Mouse (Mus musculus) hindbrain, embryonic 15.5 days (tissue): ENCODE data around the gene Hs3st6. TPM values are rescaled to one million over a fixed set of nuclear protein-coding genes. Genes with fewer than 3 reads are reported as not detected.

ENCODE experiments used
- ATAC-seq: fragments of 200-750 bp; cut with Nextera tagmentation; 2 replicates; pipeline ENCODE4 v1.8.0; 2017; ENCODE audit warnings: low read depth, moderate number of reproducible peaks, moderate TSS enrichment; ENCODE audit not compliant: low FRiP score
- H3K27ac ChIP-seq: fragments of 300-500 bp; sonication (generic); replicated peaks from 2 replicates; pipeline ENCODE4 v1.5.1; 2015; ENCODE audit warnings: mild to moderate bottlenecking, inconsistent platforms
- H3K27me3 ChIP-seq: fragments of 300-500 bp; sonication (generic); 2 replicates; pipeline ENCODE4 v1.6.1; 2015; ENCODE audit warnings: control low read depth, inconsistent platforms
- H3K36me3 ChIP-seq: fragments of 300-500 bp; sonication (generic); 2 replicates; pipeline ENCODE4 v1.6.1; 2015; ENCODE audit warnings: control low read depth, inconsistent platforms
- H3K4me1 ChIP-seq: fragments of 300-500 bp; sonication (generic); replicated peaks from 2 replicates; pipeline ENCODE4 v1.6.1; 2015; ENCODE audit warnings: control low read depth, inconsistent platforms
- H3K4me2 ChIP-seq: fragments of 300-500 bp; sonication (generic); 2 replicates; pipeline ENCODE4 v1.6.1; 2015; ENCODE audit warnings: moderate library complexity, mild to moderate bottlenecking, inconsistent platforms
- H3K4me3 ChIP-seq: fragments of 300-500 bp; sonication (generic); 2 replicates; pipeline ENCODE4 v1.5.1; 2015; ENCODE audit warnings: mild to moderate bottlenecking, inconsistent platforms
- H3K9ac ChIP-seq: fragments of 300-500 bp; sonication (generic); 2 replicates; pipeline ENCODE4 v1.6.1; 2015; ENCODE audit warnings: inconsistent platforms
- H3K9me3 ChIP-seq: fragments of 300-500 bp; sonication (generic); 2 replicates; pipeline ENCODE4 v1.6.1; 2016; ENCODE audit warnings: control low read depth, inconsistent platforms
- WGBS: fragments of 180-500 bp; shearing (Covaris S2); methylation state at CpG from one replicate; pipeline ENCODE4 v1.1.7; 2015; 5-methylcytosine and 5-hydroxymethylcytosine counted together
- polyA plus RNA-seq: library from polyadenylated mRNA; unstranded; fragments of >200 nt; fragmentation: Nextera tagmentation; extraction: Ambion mirVana; gene quantifications from 2 replicates; pipeline ENCODE4 v1.2.1, GENCODE M21; 2015

The Hs3st6 gene
- polyA plus RNA-seq, 1 experiment from 2014 or later = 0.30 TPM

GRCm38 (mm10) chr17:24745526-24746497 lies 7.0 kb upstream of the Hs3st6 start:
- no peak overlapping the region for H3K27ac ChIP-seq
- H3K4me1 ChIP-seq = 0 out of 2 replicates have a peak, but pooled peaks cover 2% of the 10 kb centered on the region
- H3K9ac ChIP-seq = no peak overlapping the region
- peak; percentile 86 for ATAC-seq
- 17% methylated on average over 7 of the region's 7 CpGs for WGBS
- H3K4me3 ChIP-seq = no peak overlapping the region
- no peak overlapping the region for H3K4me2 ChIP-seq
- peaks cover 24% of the 10 kb centered on the region for H3K27me3 ChIP-seq
- H3K9me3 ChIP-seq = no peaks in the 10 kb centered on the region
- H3K36me3 ChIP-seq = no peaks in the 10 kb centered on the region

- Histone ChIP-seq H3K4me1 (0 out of 2 replicates have a peak, but pooled peaks cover 2% of the 10 kb centered on the region), H3K9ac (no peak overlapping the region), H3K4me2 (no peak overlapping the region), H3K36me3 (no peaks in the 10 kb centered on the region), H3K4me3 (no peak overlapping the region), H3K27me3 (peaks cover 35% of the 10 kb centered on the region), H3K27ac (no peak overlapping the region), H3K9me3 (no peaks in the 10 kb centered on the region)
- ATAC-seq = no peak
- WGBS = 50% methylated on average over 4 of the region's 4 CpGs
Measured at GRCm38 (mm10) chr17:24746986-24747385, 5.8 kb upstream of the Hs3st6 start.

- WGBS = 29% methylated on average over 4 of the region's 4 CpGs
Measured at GRCm38 (mm10) chr17:24751528-24751927, 1.3 kb upstream of the Hs3st6 start.

GRCm38 (mm10) chr17:24757394-24757793 lies 4.6 kb downstream of the Hs3st6 start:
- no peak overlapping the region for H3K9ac ChIP-seq
- ATAC-seq = no peak
- WGBS = 84% methylated on average over 1 of the region's 1 CpGs
- H3K4me2 ChIP-seq = no peak overlapping the region
- no peak overlapping the region for H3K27ac ChIP-seq
- H3K36me3 ChIP-seq = no peaks in the 10 kb centered on the region
- H3K4me1 ChIP-seq = peaks cover 10% of the 10 kb centered on the region
- H3K9me3 ChIP-seq = no peaks in the 10 kb centered on the region
- no peak overlapping the region for H3K4me3 ChIP-seq
- peaks cover 34% of the 10 kb centered on the region for H3K27me3 ChIP-seq

More at GRCm38 (mm10) chr17:24751528-24751927, 1.3 kb upstream of the Hs3st6 start:
- no peak overlapping the region for H3K4me2 ChIP-seq
- no peaks in the 10 kb centered on the region for H3K36me3 ChIP-seq
- H3K4me1 ChIP-seq = peaks cover 13% of the 10 kb centered on the region
- no peak overlapping the region for H3K27ac ChIP-seq
- no peak overlapping the region for H3K4me3 ChIP-seq
- no peak for ATAC-seq
- no peaks in the 10 kb centered on the region for H3K9me3 ChIP-seq
- no peak overlapping the region for H3K9ac ChIP-seq
- H3K27me3 ChIP-seq = peaks cover 72% of the 10 kb centered on the region

- Histone ChIP-seq H3K9ac (no peak overlapping the region), H3K9me3 (no peaks in the 10 kb centered on the region), H3K4me1 (no peaks in the 10 kb centered on the region), H3K4me2 (no peak overlapping the region), H3K4me3 (no peak overlapping the region), H3K27me3 (peaks cover 2% of the 10 kb centered on the region; the same call in 1 of the 2 replicates), H3K36me3 (no peaks in the 10 kb centered on the region), H3K27ac (no peak overlapping the region)
- WGBS = 59% methylated on average over 5 of the region's 5 CpGs
- no peak for ATAC-seq
Measured at GRCm38 (mm10) chr17:24761121-24761520, 8.3 kb downstream of the Hs3st6 start.

- 52% methylated on average over 21 of the region's 22 CpGs for WGBS
- no peak overlapping the region for H3K4me3 ChIP-seq
Measured at GRCm38 (mm10) chr17:24765016-24765905, 12.5 kb downstream of the Hs3st6 start.

GRCm38 (mm10) chr17:24766266-24766875 lies 13.6 kb downstream of the Hs3st6 start:
- no peak for ATAC-seq
- no peaks in the 10 kb centered on the region for H3K4me1 ChIP-seq
- H3K27me3 ChIP-seq = no peaks in the 10 kb centered on the region
- no peak overlapping the region for H3K4me3 ChIP-seq
- H3K4me2 ChIP-seq = no peak overlapping the region
- no peak overlapping the region for H3K9ac ChIP-seq
- no peaks in the 10 kb centered on the region for H3K9me3 ChIP-seq
- no peaks in the 10 kb centered on the region for H3K36me3 ChIP-seq
- no peak overlapping the region for H3K27ac ChIP-seq
- 26% methylated on average over 12 of the region's 12 CpGs for WGBS

More at GRCm38 (mm10) chr17:24765016-24765905, 12.5 kb downstream of the Hs3st6 start:
- Histone ChIP-seq H3K9ac (no peak overlapping the region), H3K27ac (no peak overlapping the region), H3K4me1 (no peaks in the 10 kb centered on the region), H3K4me2 (no peak overlapping the region), H3K9me3 (no peaks in the 10 kb centered on the region), H3K27me3 (no peaks in the 10 kb centered on the region), H3K36me3 (no peaks in the 10 kb centered on the region)
- ATAC-seq = no peak

- Histone ChIP-seq H3K4me2 (no peak overlapping the region), H3K9ac (no peak overlapping the region), H3K36me3 (no peaks in the 10 kb centered on the region), H3K4me3 (no peak overlapping the region), H3K9me3 (no peaks in the 10 kb centered on the region), H3K27me3 (no peaks in the 10 kb centered on the region), H3K4me1 (no peaks in the 10 kb centered on the region), H3K27ac (no peak overlapping the region)
- WGBS = 42% methylated on average over 3 of the region's 3 CpGs
- no peak for ATAC-seq
Measured at GRCm38 (mm10) chr17:24769146-24769545, 16.4 kb downstream of the Hs3st6 start.

- Histone ChIP-seq H3K27ac (no peak overlapping the region), H3K36me3 (no peaks in the 10 kb centered on the region)
- no peak for ATAC-seq
Measured at GRCm38 (mm10) chr17:24773241-24773640, 20.5 kb downstream of the Hs3st6 start.

GRCm38 (mm10) chr17:24775173-24775572 lies 22.4 kb downstream of the Hs3st6 start:
- no peak overlapping the region for H3K4me2 ChIP-seq
- no peak for ATAC-seq
- WGBS = 85% methylated on average over 8 of the region's 8 CpGs
- no peak overlapping the region for H3K4me3 ChIP-seq
- H3K9me3 ChIP-seq = no peaks in the 10 kb centered on the region
- H3K9ac ChIP-seq = no peak overlapping the region
- no peaks in the 10 kb centered on the region for H3K36me3 ChIP-seq
- H3K27ac ChIP-seq = no peak overlapping the region
- H3K4me1 ChIP-seq = no peaks in the 10 kb centered on the region
- no peaks in the 10 kb centered on the region for H3K27me3 ChIP-seq

More at GRCm38 (mm10) chr17:24773241-24773640, 20.5 kb downstream of the Hs3st6 start:
- Histone ChIP-seq H3K4me3 (no peak overlapping the region), H3K4me1 (no peaks in the 10 kb centered on the region), H3K9me3 (no peaks in the 10 kb centered on the region), H3K4me2 (no peak overlapping the region), H3K27me3 (no peaks in the 10 kb centered on the region), H3K9ac (no peak overlapping the region)
- 88% methylated on average over 5 of the region's 5 CpGs for WGBS

GRCm38 (mm10) chr17:24777073-24777472 lies 24.3 kb downstream of the Hs3st6 start:
- ATAC-seq = no peak
- no peak overlapping the region for H3K4me3 ChIP-seq
- H3K9ac ChIP-seq = no peak overlapping the region
- no peaks in the 10 kb centered on the region for H3K9me3 ChIP-seq
- H3K27me3 ChIP-seq = no peaks in the 10 kb centered on the region
- WGBS = 73% methylated on average over 2 of the region's 2 CpGs
- no peak overlapping the region for H3K27ac ChIP-seq
- no peaks in the 10 kb centered on the region for H3K36me3 ChIP-seq
- no peak overlapping the region for H3K4me2 ChIP-seq
- H3K4me1 ChIP-seq = no peaks in the 10 kb centered on the region
